Mouse (Mus musculus) cerebellum, adult 2 months (tissue): Measurements from ENCODE around the gene Ercc4.
A peak's percentile ranks its signal among the peaks of the same experiment; 100 is the strongest.

Experiments used
- CTCF ChIP-seq: fragments of 200-500 bp; IDR thresholded peaks from 2 replicates; pipeline ENCODE4 v1.5.1; 2011; ENCODE audit warnings: low read depth, mild to moderate bottlenecking, control low read depth, low read length, moderate library complexity, borderline replicate concordance; ENCODE audit not compliant: insufficient read depth
- POLR2A ChIP-seq: fragments of 200-500 bp; IDR thresholded peaks from 2 replicates; pipeline ENCODE4 v1.6.1; 2011; ENCODE audit warnings: low read length, control low read depth, borderline replicate concordance; ENCODE audit not compliant: insufficient read depth

GRCm38 (mm10) chr16:13080161-13080560 is 29.3 kb upstream of the Ercc4 start:
- TF ChIP-seq CTCF (0 out of 2 replicates have a peak, but pooled peaks have one; percentile 8), POLR2A (no peak)
